Mouse (Mus musculus) heart, adult 8-10 months (tissue): ENCODE results near the gene Gm15517. TPM values are rescaled to one million over a fixed set of nuclear protein-coding genes. Genes with fewer than 3 reads are reported as not detected.
A peak's percentile ranks its signal among the peaks of the same experiment; 100 is the strongest.
"Not testable (repeated sequence)": the region's sequence is repeated elsewhere in the genome, so short reads cannot be mapped to it uniquely, and the experiment has no call there.

Experiments
- DNase-seq: peaks from one replicate; pipeline ENCODE4 v3.0.0; 2022; ENCODE audit warnings: low spot score
- total RNA-seq, 4 experiments: library from RNA; stranded (reverse); gene quantifications; 2 replicates each; pipeline ENCODE4 v1.2.4; 2022

Gm15517 gene
- total RNA-seq: not detected

- no peak for DNase-seq
Observed at GRCm38 (mm10) chr7:44261147-44261546, at the start of gene Gm15517. Gene Gm15517, plus strand, starts transcription at chr7:44261447.

GRCm38 (mm10) chr7:44215645-44216044, 45.6 kb upstream of the Gm15517 start, which contains the start of gene Klk1b5:
Gene Klk1b5, plus strand, starts transcription at chr7:44215945.
- DNase-seq: no peak

- not testable (repeated sequence) for DNase-seq
Observed at GRCm38 (mm10) chr7:44221601-44222000, 39.6 kb upstream of the Gm15517 start.

- not testable (repeated sequence) for DNase-seq
Observed at GRCm38 (mm10) chr7:44222335-44222734, 38.9 kb upstream of the Gm15517 start.

- no peak for DNase-seq
Observed at GRCm38 (mm10) chr7:44225076-44225475, 36.2 kb upstream of the Gm15517 start, which contains the start of gene Klk1. Gene Klk1, plus strand, starts transcription at chr7:44225360.

GRCm38 (mm10) chr7:44235909-44236308, 25.3 kb upstream of the Gm15517 start, which contains the start of gene Gm36864:
Gene Gm36864, plus strand, starts transcription at chr7:44236177.
- no peak for DNase-seq

- DNase-seq: no peak
Observed at GRCm38 (mm10) chr7:44239913-44240312, 21.3 kb upstream of the Gm15517 start.

- no peak for DNase-seq
Observed at GRCm38 (mm10) chr7:44240712-44241111, 20.5 kb upstream of the Gm15517 start.

- no peak for DNase-seq
Observed at GRCm38 (mm10) chr7:44241163-44241562, 20.1 kb upstream of the Gm15517 start.

GRCm38 (mm10) chr7:44244080-44244479, 17.2 kb upstream of the Gm15517 start:
- DNase-seq: no peak

GRCm38 (mm10) chr7:44246055-44246983, 14.9 kb upstream of the Gm15517 start, which contains the start of the genes 1700028J19Rik and 2410002F23Rik:
Gene 1700028J19Rik, minus strand, starts transcription at chr7:44246695.
Gene 2410002F23Rik, plus strand, starts transcription at chr7:44246722.
- peak; percentile 93 for DNase-seq

GRCm38 (mm10) chr7:44246984-44247470, 14.2 kb upstream of the Gm15517 start:
- peak; percentile 20 for DNase-seq

- DNase-seq: no peak
Observed at GRCm38 (mm10) chr7:44247971-44248370, 13.3 kb upstream of the Gm15517 start.

- no peak for DNase-seq
Observed at GRCm38 (mm10) chr7:44249248-44249647, 12.0 kb upstream of the Gm15517 start.

- DNase-seq: not testable (repeated sequence)
Observed at GRCm38 (mm10) chr7:44250732-44251275, 10.4 kb upstream of the Gm15517 start.

GRCm38 (mm10) chr7:44253023-44253616, 8.1 kb upstream of the Gm15517 start:
- no peak for DNase-seq

GRCm38 (mm10) chr7:44254930-44255329, 6.3 kb upstream of the Gm15517 start:
- DNase-seq: no peak

- no peak for DNase-seq
Observed at GRCm38 (mm10) chr7:44257278-44257677, 4.0 kb upstream of the Gm15517 start, which contains the start of gene Acp4. Gene Acp4, minus strand, starts transcription at chr7:44257378.

- no peak for DNase-seq
Observed at GRCm38 (mm10) chr7:44260410-44260809, 837 bp upstream of the Gm15517 start.

GRCm38 (mm10) chr7:44262791-44263643, 1.8 kb downstream of the Gm15517 start:
- DNase-seq: peak; percentile 95

- DNase-seq: no peak
Observed at GRCm38 (mm10) chr7:44268117-44268516, 6.9 kb downstream of the Gm15517 start.
